Mouse (Mus musculus) left cerebral cortex, adult 8-10 months (tissue): ENCODE measurements around the gene Pex14. TPM values are rescaled to one million over a fixed set of nuclear protein-coding genes. Genes with fewer than 3 reads are reported as not detected.
"Not testable (repeated sequence)": the region's sequence is repeated elsewhere in the genome, so short reads cannot be mapped to it uniquely, and the experiment has no call there.

ENCODE experiments used
- DNase-seq, 2 experiments: peaks; one replicate each; pipeline ENCODE4 v3.0.0; 2022; ENCODE audit warnings: low spot score in 2 of 2
- total RNA-seq, 4 experiments: library from RNA; stranded (reverse); gene quantifications; 2 replicates each; pipeline ENCODE4 v1.2.4; 2022

Gene Pex14
- total RNA-seq: 10 to 100 TPM; 51.7 to 61.3 (median 59.2) TPM

DNA sequence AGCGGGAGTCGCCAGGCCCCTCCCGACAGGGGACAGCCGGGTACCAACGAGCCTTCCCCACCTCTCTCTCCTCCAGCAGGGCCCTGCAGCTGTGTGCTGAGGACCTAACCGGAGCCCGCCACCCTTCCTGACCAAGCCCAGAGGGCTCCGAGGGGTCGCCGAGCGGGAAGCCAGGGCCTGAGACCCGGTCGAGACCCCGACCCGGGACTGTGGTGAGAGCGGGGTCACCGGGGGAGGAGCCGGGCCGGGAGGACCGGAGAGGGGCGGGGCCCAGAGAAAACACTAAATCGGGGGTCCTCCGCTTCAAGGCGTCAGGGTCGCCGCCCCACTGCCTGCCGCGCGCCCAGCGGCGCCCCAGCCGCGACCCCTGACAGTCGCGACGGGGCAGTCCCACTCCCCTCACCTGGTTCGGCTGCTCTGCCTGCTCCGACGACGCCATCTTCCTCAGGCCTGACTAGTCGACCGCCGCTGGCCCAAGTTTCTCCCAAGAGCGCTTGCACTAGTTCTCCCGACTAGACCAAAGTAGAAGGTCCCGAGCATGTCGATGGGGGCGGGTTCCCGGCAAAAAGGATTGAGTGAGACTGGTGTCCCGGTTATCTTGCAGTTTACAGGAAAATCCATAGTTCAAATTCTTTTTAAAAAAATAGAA, at the start of gene Pex14:
Gene Pex14, minus strand, starts transcription at position 508 of the 649 bp plus-strand sequence.
- peak; percentile 80 to 87 for DNase-seq

DNA sequence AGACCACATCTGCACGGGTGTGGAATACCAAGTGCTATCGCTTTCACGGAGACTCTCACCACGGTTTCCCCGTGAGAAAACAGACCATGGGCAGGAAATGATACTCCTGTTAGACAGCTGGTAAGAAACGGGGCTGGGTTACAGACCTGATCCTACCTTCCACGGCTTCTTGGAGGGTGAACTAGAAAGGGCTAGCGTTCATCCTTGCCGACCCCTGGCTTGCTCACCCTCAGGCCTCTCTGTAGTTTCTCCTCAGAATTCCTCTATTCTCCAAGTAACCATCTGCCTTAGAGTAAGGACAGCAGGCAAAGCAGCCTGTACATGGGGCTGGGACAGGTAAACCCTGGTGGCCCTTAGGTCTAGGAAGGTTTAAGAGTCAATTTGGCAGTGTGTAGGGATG, 49.5 kb upstream of the Pex14 start:
- DNase-seq: no peak

DNA sequence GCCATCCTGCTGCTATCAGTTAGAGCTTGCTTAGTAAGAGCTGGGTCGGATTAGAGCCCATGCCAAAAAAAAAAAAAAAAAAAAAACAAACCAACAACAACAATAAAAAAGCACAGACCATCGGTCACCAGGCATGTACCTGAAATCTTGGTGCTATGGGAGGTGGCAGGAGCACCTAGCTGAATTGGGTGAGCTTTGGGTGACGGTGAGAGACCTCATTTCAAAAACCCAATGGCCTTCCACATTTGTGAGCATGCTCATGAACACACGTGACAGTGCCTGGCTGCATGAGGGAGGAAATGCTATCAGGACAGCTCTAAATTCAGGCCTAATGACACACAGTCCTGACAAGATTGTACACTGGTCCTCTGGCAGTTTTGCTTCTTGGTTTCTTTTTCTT, 48.4 kb upstream of the Pex14 start:
- DNase-seq: no peak

DNA sequence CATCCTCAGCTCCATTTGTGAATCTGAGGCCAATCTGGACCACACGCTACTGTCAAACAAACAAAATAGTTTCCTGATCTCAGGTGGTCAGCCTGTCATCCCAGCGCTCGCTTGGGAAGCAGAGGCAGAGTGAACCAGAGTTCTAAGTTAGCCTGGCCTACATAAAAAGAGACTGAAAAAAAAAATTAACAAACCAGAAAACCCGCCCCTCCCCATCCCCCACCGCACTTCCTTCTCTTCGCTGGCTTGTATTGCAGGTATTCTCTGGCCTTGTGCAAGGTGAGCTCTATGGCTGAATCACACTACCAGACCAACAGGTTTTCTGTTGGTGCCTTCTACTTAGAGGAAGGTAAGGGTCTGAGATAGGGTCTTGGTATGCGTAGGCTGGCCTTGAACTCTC, 47.9 kb upstream of the Pex14 start:
- no peak for DNase-seq

DNA sequence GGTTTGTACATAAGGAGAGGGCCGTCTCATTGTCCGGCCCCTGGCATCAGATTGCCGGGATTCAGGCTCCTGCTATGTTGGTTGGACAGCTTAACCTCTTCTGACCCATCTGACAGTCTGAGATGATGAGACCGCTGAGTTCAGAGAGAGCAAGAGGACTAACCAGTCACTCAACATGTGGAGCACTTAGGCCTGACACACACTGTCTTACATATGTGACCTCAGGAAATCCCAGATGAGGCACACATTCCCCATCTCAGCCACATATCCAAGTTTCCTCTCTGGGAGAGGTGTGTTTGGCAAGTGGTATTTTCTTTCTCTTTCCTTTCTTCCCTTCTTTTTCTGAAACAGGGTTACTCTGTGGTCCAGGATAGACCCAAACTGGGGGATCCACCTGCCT, 45.5 kb upstream of the Pex14 start:
- no peak for DNase-seq

DNA sequence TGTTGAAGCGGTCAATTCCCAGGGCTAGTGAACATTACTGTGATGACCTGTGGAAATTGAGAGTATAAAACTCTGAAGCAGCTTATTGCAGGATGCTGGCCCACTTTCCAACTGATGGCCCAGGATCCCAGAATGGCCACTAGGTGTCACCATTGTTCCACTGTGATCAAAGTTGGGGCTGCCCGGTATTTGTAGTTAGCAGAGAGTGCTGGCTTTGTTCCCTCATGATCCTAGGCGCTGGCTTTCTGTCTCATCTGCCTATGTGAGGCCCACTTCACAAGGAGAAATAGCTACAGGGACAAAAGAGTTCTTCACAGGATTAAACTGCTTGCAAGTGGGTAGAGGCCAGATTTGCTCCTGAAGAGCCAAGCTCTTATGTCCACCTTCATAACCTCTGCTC, 44.8 kb upstream of the Pex14 start:
- peak; percentile 46 to 65 for DNase-seq

DNA sequence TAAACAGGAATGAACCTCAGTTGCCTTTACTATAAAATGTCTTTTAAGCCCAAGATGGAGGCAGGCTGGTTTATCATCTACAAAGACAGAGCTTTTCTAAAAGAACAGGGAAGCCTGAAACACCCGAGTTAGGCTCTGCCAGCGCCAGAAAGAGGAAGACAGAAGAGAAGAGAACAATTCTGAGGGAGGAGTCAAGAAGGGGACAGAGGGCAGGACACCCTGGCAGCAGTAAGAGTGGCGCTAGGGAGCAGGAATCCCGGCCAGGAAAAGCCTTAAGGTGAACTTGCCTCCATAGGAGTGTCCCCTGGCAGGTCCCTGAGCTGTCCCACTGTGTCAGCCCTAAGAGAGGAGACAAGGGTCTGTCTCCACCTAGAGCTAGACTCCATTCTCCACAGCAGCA, 43.9 kb upstream of the Pex14 start:
- DNase-seq: no peak

DNA sequence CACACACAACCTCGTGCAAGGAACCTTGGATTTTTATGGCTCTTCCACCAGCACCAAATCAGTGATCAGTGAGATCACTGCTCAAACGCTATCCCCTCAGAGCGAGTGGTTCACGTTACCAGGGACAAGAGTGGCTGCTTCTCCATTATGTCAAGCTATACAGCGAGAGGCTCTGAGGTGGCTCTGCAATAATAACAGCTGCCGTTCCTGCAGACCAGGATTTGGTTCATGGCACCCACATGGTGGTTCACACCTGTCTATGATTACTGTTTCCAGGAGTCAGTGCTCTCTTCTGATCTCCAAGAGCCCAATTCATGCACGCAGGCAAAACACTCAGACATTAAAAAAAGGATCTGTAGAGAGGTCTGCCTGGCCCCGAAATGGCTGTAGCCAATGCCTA, 38.8 kb upstream of the Pex14 start:
- DNase-seq: no peak

DNA sequence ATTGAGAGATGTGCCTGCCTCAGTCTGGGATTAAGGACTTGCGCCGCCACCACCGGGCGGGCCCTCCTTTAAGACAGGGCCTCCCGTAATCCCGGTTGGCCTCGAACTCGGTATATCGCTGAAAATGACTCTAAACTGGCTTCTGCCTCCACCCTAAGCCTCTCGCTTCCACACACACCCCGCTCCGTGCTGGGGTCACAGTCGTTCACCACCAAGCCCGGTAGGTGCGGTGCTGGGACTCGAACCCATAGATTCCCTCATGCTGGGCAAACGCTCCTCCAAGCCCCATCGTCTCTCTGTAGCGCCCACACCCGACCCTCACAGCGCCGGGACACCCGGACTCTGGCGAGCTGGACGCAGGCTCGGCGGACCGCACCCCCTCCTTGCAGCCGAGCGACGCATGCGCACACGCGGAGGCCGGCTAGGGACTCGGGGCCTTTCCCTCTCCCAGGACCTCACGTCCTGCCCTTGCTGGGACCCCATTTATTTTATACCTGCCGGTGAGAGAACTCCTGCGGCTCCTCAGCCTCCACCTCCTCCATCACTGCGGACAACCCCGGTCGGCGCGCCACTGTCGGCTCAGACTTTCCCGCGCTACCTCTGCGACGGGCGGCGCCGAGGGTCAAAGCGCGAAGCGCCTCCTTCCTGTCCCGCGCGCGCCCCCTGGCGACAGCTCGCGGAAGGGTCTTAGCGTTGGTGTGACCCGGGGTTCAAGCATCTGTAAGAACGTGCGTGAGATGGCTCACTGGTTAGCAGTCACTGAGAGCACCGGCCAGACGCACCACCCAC, 37.5 kb upstream of the Pex14 start, which contains the start of gene Cenps:
Gene Cenps, minus strand, starts transcription at position 648 of the 789 bp plus-strand sequence.
- DNase-seq: peak; percentile 86 to 90

- no peak for DNase-seq
Observed at GRCm38 (mm10) chr4:149136116-149136850, 36.6 kb upstream of the Pex14 start.

DNA sequence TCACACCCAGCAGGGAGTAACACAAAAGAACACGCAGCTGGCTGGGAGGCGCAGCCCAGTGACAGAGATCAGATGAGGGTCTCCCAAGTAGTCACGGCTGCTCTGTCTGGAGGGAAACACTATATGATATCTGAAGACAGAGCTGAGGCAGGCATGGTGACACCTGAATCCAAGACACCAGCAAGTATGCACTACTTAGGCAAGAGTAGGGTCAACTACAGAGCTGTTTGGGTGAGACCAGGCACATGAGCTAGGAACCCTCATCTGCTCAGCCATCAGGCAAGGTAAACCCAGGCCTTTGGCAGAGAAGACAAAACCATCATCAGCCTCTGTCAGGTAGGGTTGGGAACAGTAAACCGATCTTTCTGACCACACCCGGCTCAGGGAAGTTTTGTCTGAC, 33.7 kb upstream of the Pex14 start:
- no peak for DNase-seq

DNA sequence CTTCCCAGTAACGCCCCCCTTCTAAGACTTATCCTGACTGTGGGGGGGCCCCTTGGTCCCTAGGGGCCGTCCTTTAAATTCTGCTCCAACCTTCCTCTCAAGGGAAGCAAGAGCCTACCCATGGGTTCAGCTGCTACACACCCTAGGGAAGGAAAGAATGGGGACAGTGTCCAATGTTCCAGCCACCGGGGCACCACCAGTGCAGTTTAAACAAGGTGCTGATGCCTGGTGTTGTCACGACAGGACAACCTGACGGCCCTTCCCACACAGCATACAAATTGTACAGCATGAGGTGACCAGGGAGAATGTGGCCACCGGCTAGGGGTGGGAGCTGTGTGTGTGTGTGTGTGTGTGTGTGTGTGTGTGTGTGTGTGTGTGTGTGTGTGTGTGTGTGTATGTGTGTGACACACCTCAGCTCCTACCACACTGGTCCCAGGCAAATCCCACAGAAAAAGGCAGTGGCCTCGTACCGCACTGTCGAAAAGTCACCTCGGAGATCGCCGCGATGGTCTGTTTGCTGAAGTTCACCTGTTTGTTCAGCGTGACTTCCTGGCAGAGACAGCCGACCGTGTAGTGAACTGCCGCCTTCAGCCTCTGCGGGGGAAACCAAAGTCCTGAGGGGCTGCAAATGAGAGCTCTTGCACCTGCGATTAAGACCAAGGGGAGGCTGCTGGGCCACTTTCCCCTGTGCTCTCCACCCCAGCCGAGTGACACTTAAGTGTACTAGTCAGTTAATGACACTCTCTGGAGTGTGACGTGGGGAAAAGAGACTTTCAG, 32.3 kb upstream of the Pex14 start:
- no peak for DNase-seq

- no peak for DNase-seq
Observed at GRCm38 (mm10) chr4:149131021-149131752, 31.5 kb upstream of the Pex14 start.

DNA sequence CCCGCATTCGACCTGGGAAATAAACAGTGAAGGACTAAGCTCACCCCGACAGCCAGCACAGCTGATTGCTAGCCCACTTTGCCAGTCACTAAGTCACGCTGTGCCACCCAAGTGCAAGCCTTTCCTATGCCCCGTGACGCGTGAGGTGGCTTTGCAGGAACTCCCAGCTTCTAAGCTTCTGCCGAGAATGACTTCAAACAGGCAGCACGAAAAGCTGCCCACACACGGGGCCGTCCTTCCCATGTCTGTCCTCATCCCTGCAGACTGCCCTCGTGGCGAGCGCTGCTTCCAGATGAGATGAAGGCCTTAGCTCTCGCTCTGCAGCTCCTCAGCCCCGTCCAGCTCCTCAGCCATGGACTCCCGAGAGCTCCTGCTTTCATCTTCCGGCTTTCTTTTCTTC, 28.8 kb upstream of the Pex14 start:
- DNase-seq: no peak

- DNase-seq: no peak
Observed at GRCm38 (mm10) chr4:149126663-149127062, 27.0 kb upstream of the Pex14 start, which contains the start of gene Cort. TSS of gene Cort (minus strand) at chr4:149126763.

- DNase-seq: no peak
Observed at GRCm38 (mm10) chr4:149126115-149126509, 26.4 kb upstream of the Pex14 start.

GRCm38 (mm10) chr4:149125341-149126114, 25.9 kb upstream of the Pex14 start:
- DNase-seq: no peak

DNA sequence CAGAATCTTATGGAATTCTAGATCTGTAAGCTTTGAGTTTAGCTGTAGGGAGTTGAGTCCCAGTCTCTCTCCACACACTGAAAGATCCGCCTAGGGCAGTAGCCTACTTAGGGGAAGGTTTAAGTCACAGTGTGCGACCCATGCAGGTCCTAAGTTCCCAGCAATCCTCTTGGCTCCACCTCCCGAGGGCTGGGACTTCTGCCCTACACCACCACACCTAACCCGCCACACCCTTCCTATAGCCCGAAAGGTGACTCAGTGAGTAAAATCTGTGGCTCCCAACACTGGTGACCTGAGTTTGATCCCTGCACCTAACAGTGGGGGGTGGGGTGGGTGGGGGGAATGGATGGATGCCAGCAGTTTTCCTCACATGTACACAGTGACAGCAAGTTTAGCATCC, 23.8 kb upstream of the Pex14 start:
- no peak for DNase-seq

DNA sequence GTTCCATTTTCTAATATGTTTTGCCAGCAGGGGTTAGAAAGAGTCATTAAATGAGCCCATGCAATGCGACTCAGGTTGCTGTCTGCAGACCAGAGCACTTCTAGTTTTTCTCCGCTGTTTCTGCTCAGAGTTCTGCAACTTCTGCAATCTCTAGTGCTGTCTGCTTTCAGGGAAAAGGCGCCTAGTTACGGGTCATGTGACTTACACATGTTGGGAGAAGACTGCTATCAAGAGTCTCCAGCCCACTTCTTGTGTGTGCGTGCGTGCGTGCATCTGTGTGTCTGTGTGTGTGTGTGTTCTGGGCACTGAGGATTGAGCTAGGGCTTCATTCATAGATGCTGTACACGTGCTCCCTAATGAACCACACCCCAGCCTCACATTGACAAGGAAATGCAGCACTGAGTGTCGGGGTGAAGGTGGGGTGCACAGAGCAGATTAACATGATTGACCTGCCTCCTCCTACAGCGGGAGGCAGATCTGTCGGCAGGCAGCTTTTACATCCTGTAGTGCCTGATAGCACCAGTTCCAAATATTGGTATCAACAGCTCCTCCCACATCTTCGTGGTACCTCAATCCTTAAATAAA, 20.4 kb upstream of the Pex14 start:
- not testable (repeated sequence) for DNase-seq
